Mouse (Mus musculus) CH12.LX (cell line): ENCODE measurements around the gene Plxnb2. TPM values are rescaled to one million over a fixed set of nuclear protein-coding genes. Genes with fewer than 3 reads are reported as not detected.

Experiments used
- DNase-seq: peaks from one replicate; pipeline ENCODE4 v3.0.0-alpha.2; 2013; ENCODE audit errors: extremely low read depth
- H3K27ac ChIP-seq: 2 replicates; pipeline ENCODE4 v1.5.1; 2012; ENCODE audit warnings: low read depth, mild to moderate bottlenecking, control low read depth, moderate library complexity; ENCODE audit not compliant: insufficient read depth
- H3K27me3 ChIP-seq: replicated peaks from 2 replicates; pipeline ENCODE3; 2012; ENCODE audit warnings: inconsistent platforms
- H3K36me3 ChIP-seq, 2 experiments: replicated peaks in 1 of 2; 2 replicates each; pipeline versions ENCODE3 to v1.6.1; 2012; ENCODE audit warnings: inconsistent platforms in 1 of 2, low read length in 1 of 2, mild to moderate bottlenecking in 1 of 2, mixed read lengths in 1 of 2, moderate library complexity in 1 of 2; ENCODE audit not compliant: control insufficient read depth in 1 of 2, insufficient read depth in 1 of 2
- H3K4me1 ChIP-seq, 2 experiments: 2 replicates each; pipeline ENCODE4 v1.6.1; 2012; ENCODE audit warnings: inconsistent platforms in 1 of 2, moderate library complexity in 1 of 2; ENCODE audit not compliant: insufficient read depth in 2 of 2, control insufficient read depth in 1 of 2
- H3K4me2 ChIP-seq: 2 replicates; pipeline ENCODE4 v1.6.1; 2012; ENCODE audit warnings: low read depth, mild to moderate bottlenecking, control low read depth; ENCODE audit not compliant: poor library complexity, insufficient read depth, severe bottlenecking
- H3K4me3 ChIP-seq, 3 experiments: fragments of 150-350 bp in 1 of 3; sonication (generic) in 1 of 3; replicated peaks in 1 of 3; 2 replicates each; pipeline versions ENCODE3 to v1.5.1; 2011 to 2012; ENCODE audit warnings: low read depth in 2 of 3, low read length in 2 of 3, mild to moderate bottlenecking in 2 of 3, moderate library complexity in 2 of 3, control low read depth in 1 of 3, improper control_type of control experiment in 1 of 3, inconsistent platforms in 1 of 3, mixed read lengths in 1 of 3; ENCODE audit not compliant: poor library complexity in 1 of 3
- H3K79me2 ChIP-seq: replicated peaks from 2 replicates; pipeline ENCODE4 v1.6.1; 2012; ENCODE audit warnings: mild to moderate bottlenecking, moderate library complexity; ENCODE audit not compliant: control insufficient read depth, poor library complexity, insufficient read depth, severe bottlenecking; ENCODE audit errors: extremely low read depth
- H3K9ac ChIP-seq: 2 replicates; pipeline ENCODE4 v1.6.1; 2012; ENCODE audit warnings: low read depth, mild to moderate bottlenecking, control low read depth, moderate library complexity; ENCODE audit not compliant: insufficient read depth
- H3K9me3 ChIP-seq: replicated peaks from 2 replicates; pipeline ENCODE3; 2012; ENCODE audit warnings: low read length, inconsistent platforms, mixed read lengths
- BHLHE40 ChIP-seq: IDR thresholded peaks from 2 replicates; pipeline ENCODE4 v1.6.1; 2011; ENCODE audit warnings: mild to moderate bottlenecking, low read depth, low read length, improper control_type of control experiment
- CHD2 ChIP-seq: IDR thresholded peaks from 2 replicates; pipeline ENCODE4 v1.6.1; 2011; ENCODE audit warnings: low read length, improper control_type of control experiment
- ELF1 ChIP-seq: IDR thresholded peaks from 2 replicates; pipeline ENCODE4 v1.6.1; 2014; ENCODE audit warnings: low read depth, mild to moderate bottlenecking, inconsistent platforms, low read length, improper control_type of control experiment
- EP300 ChIP-seq: IDR thresholded peaks from 2 replicates; pipeline ENCODE4 v1.6.1; 2011; ENCODE audit warnings: low read length, improper control_type of control experiment
- HCFC1 ChIP-seq: IDR thresholded peaks from 2 replicates; pipeline ENCODE4 v1.6.1; 2012; ENCODE audit warnings: low read depth, mild to moderate bottlenecking, inconsistent platforms, low read length, improper control_type of control experiment
- IRF4 ChIP-seq: IDR thresholded peaks from 2 replicates; pipeline ENCODE4 v1.6.1; 2014; ENCODE audit warnings: low read depth, mild to moderate bottlenecking, inconsistent platforms, low read length, improper control_type of control experiment
- JUN ChIP-seq: IDR thresholded peaks from 2 replicates; pipeline ENCODE4 v1.6.1; 2011; ENCODE audit warnings: low read depth, mild to moderate bottlenecking, low read length, improper control_type of control experiment, moderate library complexity; ENCODE audit not compliant: insufficient read depth
- KAT2A ChIP-seq: IDR thresholded peaks from 2 replicates; pipeline ENCODE4 v1.6.1; 2012; ENCODE audit warnings: low read length, improper control_type of control experiment, inconsistent platforms; ENCODE audit not compliant: insufficient replicate concordance
- MEF2A ChIP-seq: IDR thresholded peaks from 2 replicates; pipeline ENCODE4 v1.6.1; 2014; ENCODE audit warnings: low read depth, mild to moderate bottlenecking, inconsistent platforms, low read length, improper control_type of control experiment, borderline replicate concordance
- PAX5 ChIP-seq: IDR thresholded peaks from 2 replicates; pipeline ENCODE4 v1.6.1; 2012; ENCODE audit warnings: low read length, inconsistent platforms, mixed read lengths
- POLR2A ChIP-seq: IDR thresholded peaks from 2 replicates; pipeline ENCODE4 v1.6.1; 2011; ENCODE audit warnings: low read depth, mild to moderate bottlenecking, improper control_type of control experiment, low read length
- RAD21 ChIP-seq: IDR thresholded peaks from 2 replicates; pipeline ENCODE4 v1.6.1; 2011; ENCODE audit warnings: low read depth, mild to moderate bottlenecking, low read length, improper control_type of control experiment, moderate library complexity
- TCF12 ChIP-seq: IDR thresholded peaks from 2 replicates; pipeline ENCODE4 v1.6.1; 2014; ENCODE audit warnings: low read depth, mild to moderate bottlenecking, inconsistent platforms, low read length, improper control_type of control experiment
- UBTF ChIP-seq: IDR thresholded peaks from 2 replicates; pipeline ENCODE4 v1.6.1; 2012; ENCODE audit warnings: low read depth, mild to moderate bottlenecking, inconsistent platforms, low read length, improper control_type of control experiment, moderate library complexity
- ZNF384 ChIP-seq: IDR thresholded peaks from 2 replicates; pipeline ENCODE4 v1.6.1; 2012; ENCODE audit warnings: low read depth, low read length, improper control_type of control experiment, inconsistent platforms
- dilution Hi-C: fragments of 300-500 bp; cut with MboI; formaldehyde crosslinking; loops from 2 replicates; pipeline ENCODE4 v1.14.3; 2020; ENCODE audit warnings: low sequenced_read_pairs; ENCODE audit not compliant: extremely low pct_unique_long_range_greater_than_20kb, extremely low pct_ligation_motif_present
- in situ Hi-C: fragments of 300-500 bp; cut with MboI; formaldehyde crosslinking; loops from 3 replicates; pipeline ENCODE4 v1.14.3; 2019; ENCODE audit warnings: low sequenced_read_pairs, low pct_ligation_motif_present, low pct_unique_long_range_greater_than_20kb, mixed read lengths
- polyA plus RNA-seq: library from polyadenylated mRNA; unstranded; fragments of >175 nt; gene quantifications from 2 replicates; pipeline ENCODE4 v1.2.1, GENCODE M21; 2012; ENCODE audit warnings: low read depth; ENCODE audit not compliant: insufficient read length
- total RNA-seq, 2 experiments: library from RNA; depleted of rRNA; stranded (reverse); fragments of 300-350 nt in 1 of 2; fragments of >200 nt in 1 of 2; gene quantifications; 2 replicates each; pipeline ENCODE4 v1.2.3; 2012 to 2014

The Plxnb2 gene
- total and polyA plus RNA-seq, 3 experiments = 2.9 to 51.5 (median 4.5) TPM

GRCm38 (mm10) chr15:89215611-89216233 is 35.1 kb upstream of the Plxnb2 start:
- in situ Hi-C loops (loop anchor here (25.0 kb wide), 1 partner anchor 253 kb away; the partner anchor contains the start of gene Ttll8), dilution Hi-C loops (no loop called here)
- DNase-seq = no peak
- Histone ChIP-seq H3K4me3 (no peak overlapping the region), H3K36me3 (peaks cover 0 to 16% of the 10 kb centered on the region in 2 experiments), H3K4me1 (peaks cover 9 to 33% of the 10 kb centered on the region in 2 experiments; a peak in 3 of 4 replicates), H3K27ac (peak overlapping the region; percentile 64), H3K27me3 (no peaks in the 10 kb centered on the region), H3K9ac (no peak overlapping the region), H3K79me2 (peaks cover 13% of the 10 kb centered on the region), H3K4me2 (peak overlapping the region; percentile 24; the same call in 1 of the 2 replicates), H3K9me3 (peaks cover 4% of the 10 kb centered on the region)
- no peak for TF ChIP-seq ELF1
- no peak for TF ChIP-seq BHLHE40
- TF ChIP-seq RAD21 = no peak
- no peak for TF ChIP-seq KAT2A
- no peak for TF ChIP-seq PAX5
- no peak for TF ChIP-seq TCF12
- no peak for TF ChIP-seq POLR2A
- no peak for TF ChIP-seq CHD2
- no peak for TF ChIP-seq HCFC1

GRCm38 (mm10) chr15:89214953-89215352 is 34.4 kb upstream of the Plxnb2 start:
- Histone ChIP-seq H3K4me3 (no peak overlapping the region), H3K27me3 (no peaks in the 10 kb centered on the region), H3K4me1 (peaks cover 9 to 36% of the 10 kb centered on the region in 2 experiments; a peak in 3 of 4 replicates), H3K4me2 (peak overlapping the region; percentile 24; the same call in 1 of the 2 replicates), H3K36me3 (peaks cover 0 to 16% of the 10 kb centered on the region in 2 experiments), H3K9me3 (peaks cover 4% of the 10 kb centered on the region), H3K27ac (no peak overlapping the region), H3K79me2 (peaks cover 13% of the 10 kb centered on the region), H3K9ac (no peak overlapping the region; the same call in 1 of the 2 replicates)
- dilution Hi-C loops (no loop called here), in situ Hi-C loops (loop anchor here (25.0 kb wide), 1 partner anchor 253 kb away; the partner anchor contains the start of gene Ttll8)
- peak; percentile 14 for DNase-seq
- TF ChIP-seq IRF4 (peak; percentile 74; the same call in 1 of the 2 replicates), UBTF (no peak), ZNF384 (0 out of 2 replicates have a peak, but pooled peaks have one; percentile 23), JUN (peak; percentile 45; the same call in 1 of the 2 replicates), EP300 (peak; percentile 62), CHD2 (no peak), MEF2A (peak; percentile 90)
